Mouse (Mus musculus): ENCODE data around the gene Exosc10. TPM values are rescaled to one million over a fixed set of nuclear protein-coding genes. Genes with fewer than 3 reads are reported as not detected.
A peak's percentile ranks its signal among the peaks of the same experiment; 100 is the strongest.

Exosc10 gene
- polyA plus RNA-seq, 2 experiments: 20.1 to 36.0 TPM

DNA sequence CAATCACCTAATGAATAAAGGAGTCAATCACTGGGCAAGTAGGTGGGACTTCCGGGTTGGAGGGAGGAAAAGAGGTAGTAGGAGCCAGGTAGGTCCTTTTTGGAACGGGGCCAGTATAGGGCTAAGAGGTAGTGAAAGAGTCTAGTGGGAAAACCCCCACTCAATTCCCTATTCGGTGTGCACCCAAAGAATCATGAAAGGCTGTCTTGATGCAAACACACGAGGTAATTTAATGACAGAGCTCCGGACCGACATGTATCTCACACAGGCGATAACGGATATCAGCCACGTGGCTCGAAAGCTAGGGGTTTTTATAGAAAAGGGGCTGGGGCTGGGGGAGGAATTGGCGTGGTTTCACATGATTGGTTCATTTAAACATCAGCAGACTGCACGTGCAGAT lies 40.6 kb downstream of the Exosc10 start:
- peaks cover 0 to 3% of the 10 kb centered on the region in 2 experiments; a peak in 1 of 4 replicates for H3K4me1 ChIP-seq (replicated peaks; ENCODE audit: control insufficient read depth in 2 of 2, insufficient read depth in 2 of 2, low read length in 1 of 2)
- no peak overlapping the region for H3K4me2 ChIP-seq (ENCODE audit: low read depth)
- ATAC-seq (ENCODE audit: insufficient read depth) (no peak), DNase-seq (ENCODE audit: low read depth in 3 of 3, low spot score in 3 of 3) (no peak)
- TF ChIP-seq CTCF (IDR thresholded peaks at IDR 0.05; ENCODE audit: low read depth) (no peak), EP300 (IDR thresholded peaks at IDR 0.05; ENCODE audit: low read depth) (no peak)
- H3K36me3 ChIP-seq (replicated peaks; ENCODE audit: control insufficient read depth, insufficient read depth, low read depth): peaks cover 30% of the 10 kb centered on the region
- 78% methylated on average over 12 of the region's 12 CpGs for WGBS (ENCODE audit: insufficient replicate concordance)
- H3K27ac ChIP-seq: no peak overlapping the region
- H3K9ac ChIP-seq (replicated peaks): no peak overlapping the region
- H3K27me3 ChIP-seq (ENCODE audit: control insufficient read depth, insufficient read depth, low read length): no peaks in the 10 kb centered on the region
- H3K4me3 ChIP-seq (ENCODE audit: insufficient read depth in 1 of 2, low read depth in 2 of 2, low read length in 2 of 2): no peak overlapping the region
- no peaks in the 10 kb centered on the region for H3K9me3 ChIP-seq (ENCODE audit: control insufficient read depth, low read length)

- Histone ChIP-seq H3K4me3 (ENCODE audit: insufficient read depth in 1 of 2, low read depth in 2 of 2, low read length in 2 of 2) (no peak overlapping the region), H3K27ac (no peak overlapping the region), H3K4me1 (replicated peaks; ENCODE audit: control insufficient read depth in 2 of 2, insufficient read depth in 2 of 2, low read length in 1 of 2) (peaks cover 0 to 3% of the 10 kb centered on the region in 2 experiments; a peak in 1 of 4 replicates), H3K4me2 (ENCODE audit: low read depth) (no peak overlapping the region), H3K36me3 (replicated peaks; ENCODE audit: control insufficient read depth, insufficient read depth, low read depth) (peaks cover 15% of the 10 kb centered on the region), H3K27me3 (ENCODE audit: control insufficient read depth, insufficient read depth, low read length) (no peaks in the 10 kb centered on the region), H3K9ac (replicated peaks) (no peak overlapping the region), H3K9me3 (ENCODE audit: control insufficient read depth, low read length) (no peaks in the 10 kb centered on the region)
- no peak for DNase-seq (ENCODE audit: low read depth in 3 of 3, low spot score in 3 of 3)
- 72% methylated on average over 4 of the region's 4 CpGs for WGBS (ENCODE audit: insufficient replicate concordance)
- no peak for ATAC-seq (ENCODE audit: insufficient read depth)
- TF ChIP-seq CTCF (IDR thresholded peaks at IDR 0.05; ENCODE audit: low read depth) (no peak), EP300 (IDR thresholded peaks at IDR 0.05; ENCODE audit: low read depth) (no peak)
Measured at GRCm38 (mm10) chr4:148600316-148600715, 42.1 kb downstream of the Exosc10 start.

- Histone ChIP-seq H3K9me3 (ENCODE audit: control insufficient read depth, low read length) (no peaks in the 10 kb centered on the region), H3K27me3 (ENCODE audit: control insufficient read depth, insufficient read depth, low read length) (no peaks in the 10 kb centered on the region), H3K4me1 (replicated peaks; ENCODE audit: control insufficient read depth in 2 of 2, insufficient read depth in 2 of 2, low read length in 1 of 2) (peaks cover 0 to 3% of the 10 kb centered on the region in 2 experiments; a peak in 1 of 4 replicates), H3K9ac (replicated peaks) (no peak overlapping the region), H3K27ac (no peak overlapping the region), H3K4me3 (ENCODE audit: insufficient read depth in 1 of 2, low read depth in 2 of 2, low read length in 2 of 2) (no peak overlapping the region), H3K4me2 (ENCODE audit: low read depth) (no peak overlapping the region), H3K36me3 (replicated peaks; ENCODE audit: control insufficient read depth, insufficient read depth, low read depth) (peaks cover under 1% of the 10 kb centered on the region)
- DNase-seq (ENCODE audit: low read depth in 3 of 3, low spot score in 3 of 3) (no peak), ATAC-seq (ENCODE audit: insufficient read depth) (no peak)
- TF ChIP-seq EP300 (IDR thresholded peaks at IDR 0.05; ENCODE audit: low read depth): no peak
- no peak for TF ChIP-seq CTCF (IDR thresholded peaks at IDR 0.05; ENCODE audit: low read depth)
- 51% methylated on average over 4 of the region's 4 CpGs for WGBS (ENCODE audit: insufficient replicate concordance)
Measured at GRCm38 (mm10) chr4:148601871-148602270, 43.6 kb downstream of the Exosc10 start.

- Histone ChIP-seq H3K27ac (no peak within 1 kb of the TSS), H3K36me3 (replicated peaks; ENCODE audit: control insufficient read depth, insufficient read depth, low read depth) (no peaks in the 10 kb centered on the region), H3K4me2 (ENCODE audit: low read depth) (peak within 1 kb of the TSS; percentile 21), H3K9ac (replicated peaks) (no peak within 1 kb of the TSS), H3K9me3 (ENCODE audit: control insufficient read depth, low read length) (no peaks in the 10 kb centered on the region), H3K4me1 (replicated peaks; ENCODE audit: control insufficient read depth in 2 of 2, insufficient read depth in 2 of 2, low read length in 1 of 2) (peaks cover 0 to 3% of the 10 kb centered on the region in 2 experiments; a peak in 1 of 4 replicates), H3K27me3 (ENCODE audit: control insufficient read depth, insufficient read depth, low read length) (no peaks in the 10 kb centered on the region), H3K4me3 (ENCODE audit: insufficient read depth in 1 of 2, low read depth in 2 of 2, low read length in 2 of 2) (peak within 1 kb of the TSS; percentile 10 to 20; a peak in 2 of 4 replicates)
- peak; percentile 14; the same call in 1 of the 2 replicates for ATAC-seq (ENCODE audit: insufficient read depth)
- DNase-seq (ENCODE audit: low read depth in 3 of 3, low spot score in 3 of 3): no peak
- WGBS (ENCODE audit: insufficient replicate concordance): 59% methylated on average over 14 of the region's 14 CpGs
- no peak for TF ChIP-seq CTCF (IDR thresholded peaks at IDR 0.05; ENCODE audit: low read depth)
- TF ChIP-seq EP300 (IDR thresholded peaks at IDR 0.05; ENCODE audit: low read depth): no peak
Measured at GRCm38 (mm10) chr4:148602357-148603120, 44.3 kb downstream of the Exosc10 start, which contains the start of gene Masp2. TSS of gene Masp2 (plus strand) at chr4:148602554.

DNA sequence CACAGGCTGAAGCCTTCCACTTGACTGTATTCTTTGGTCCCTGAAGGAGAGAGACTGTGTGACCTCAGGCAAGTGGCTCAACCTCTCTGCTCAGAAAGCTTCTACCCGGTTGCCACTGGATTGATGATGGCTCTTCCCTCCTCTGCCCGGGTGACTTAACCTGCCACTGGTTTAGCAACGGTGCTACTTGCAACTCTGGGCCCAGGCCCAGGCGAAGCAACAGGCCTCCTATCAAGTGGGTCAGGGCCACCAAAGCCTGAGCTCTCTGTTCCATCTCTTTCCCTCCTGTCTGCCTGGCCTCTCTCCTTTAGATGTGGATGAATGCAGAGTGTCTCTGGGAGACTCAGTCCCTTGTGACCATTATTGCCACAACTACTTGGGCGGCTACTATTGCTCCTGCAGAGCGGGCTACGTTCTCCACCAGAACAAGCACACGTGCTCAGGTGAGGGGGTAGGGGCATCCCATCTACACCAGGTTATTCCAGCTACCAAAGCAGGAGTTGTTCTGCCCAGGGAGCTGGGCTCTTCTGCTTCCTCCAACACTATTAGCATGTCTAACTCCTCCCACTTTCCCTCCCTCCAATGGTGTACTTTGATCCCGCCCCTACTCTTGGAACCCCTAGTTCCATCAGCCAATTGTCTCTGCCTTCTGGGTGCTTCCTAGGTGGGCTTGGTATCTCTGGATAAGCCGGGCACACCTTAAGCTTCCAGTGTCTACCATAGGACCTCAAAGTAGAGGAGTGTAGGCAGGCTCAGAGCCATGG lies 45.3 kb downstream of the Exosc10 start:
- Histone ChIP-seq H3K4me1 (replicated peaks; ENCODE audit: control insufficient read depth in 2 of 2, insufficient read depth in 2 of 2, low read length in 1 of 2) (peaks cover 0 to 3% of the 10 kb centered on the region in 2 experiments; a peak in 1 of 4 replicates), H3K4me3 (ENCODE audit: insufficient read depth in 1 of 2, low read depth in 2 of 2, low read length in 2 of 2) (no peak overlapping the region), H3K36me3 (replicated peaks; ENCODE audit: control insufficient read depth, insufficient read depth, low read depth) (no peaks in the 10 kb centered on the region), H3K27me3 (ENCODE audit: control insufficient read depth, insufficient read depth, low read length) (no peaks in the 10 kb centered on the region), H3K4me2 (ENCODE audit: low read depth) (no peak overlapping the region), H3K27ac (no peak overlapping the region), H3K9me3 (ENCODE audit: control insufficient read depth, low read length) (no peaks in the 10 kb centered on the region), H3K9ac (replicated peaks) (no peak overlapping the region)
- 69% methylated on average over 10 of the region's 10 CpGs for WGBS (ENCODE audit: insufficient replicate concordance)
- TF ChIP-seq EP300 (IDR thresholded peaks at IDR 0.05; ENCODE audit: low read depth): no peak
- TF ChIP-seq CTCF (IDR thresholded peaks at IDR 0.05; ENCODE audit: low read depth): no peak
- no peak for ATAC-seq (ENCODE audit: insufficient read depth)
- no peak for DNase-seq (ENCODE audit: low read depth in 3 of 3, low spot score in 3 of 3)

Data from liver, embryonic 14.5 days (tissue).